Mouse (Mus musculus) CD4-positive naive resting alpha-beta T cell, adult 57 days (primary cell): ENCODE measurements around the gene Gm3371. TPM values are rescaled to one million over a fixed set of nuclear protein-coding genes. Genes with fewer than 3 reads are reported as not detected.

Experiments
- total RNA-seq: library from RNA; stranded (reverse); gene quantifications from one replicate; pipeline ENCODE4 v1.2.4, GENCODE M21; 2023

Gene Gm3371
- total RNA-seq: not detected

GRCm38 (mm10) chr14:44410588-44410987, at the start of gene Gm3371:
Gene Gm3371 (minus strand): TSS chr14:44410688.

GRCm38 (mm10) chr14:44433335-44433734, 22.8 kb upstream of the Gm3371 start, which contains the start of gene Gm8232:
Gene Gm8232 (plus strand): TSS chr14:44433635.

GRCm38 (mm10) chr14:44365057-44365456, 45.4 kb downstream of the Gm3371 start, which contains the start of gene Gm8229:
Gene Gm8229 (plus strand): TSS chr14:44365357.

Other genes starting within 250 kb of the Gm3371 start
- gene Gm8212, start 213.0 kb downstream of the Gm3371 start, total RNA-seq: not detected
- not detected for gene 4930503E14Rik, start 197.4 kb downstream of the Gm3371 start, total RNA-seq
- gene Gm8220, start 125.1 kb downstream of the Gm3371 start, total RNA-seq: not detected
- not detected for gene Gm5930, start 72.1 kb downstream of the Gm3371 start, total RNA-seq
- gene Gm8229, start 45.3 kb downstream of the Gm3371 start, total RNA-seq: not detected
- gene Gm8232, start 22.9 kb upstream of the Gm3371 start, total RNA-seq: not detected
- not detected for gene BC061237, start 81.8 kb upstream of the Gm3371 start, total RNA-seq
- not detected for gene Gm17093, start 107.6 kb upstream of the Gm3371 start, total RNA-seq
- not detected for gene Gm8247, start 172.5 kb upstream of the Gm3371 start, total RNA-seq
- gene Gm5624, start 217.2 kb upstream of the Gm3371 start, total RNA-seq: not detected